Mouse (Mus musculus): ENCODE measurements around the gene Immt. TPM values are rescaled to one million over a fixed set of nuclear protein-coding genes. Genes with fewer than 3 reads are reported as not detected.

Immt gene
- 54.7 and 81.2 TPM in 2 replicates for polyA plus RNA-seq (2012; rRNA removed)

- DNase-seq (ENCODE audit: low read depth) = peak; percentile 99
- no peak for TF ChIP-seq CTCF (IDR thresholded peaks at IDR 0.05; ENCODE audit: borderline replicate concordance, extremely low read depth, insufficient read depth, insufficient read length)
- TF ChIP-seq POLR2A (IDR thresholded peaks at IDR 0.05; ENCODE audit: borderline replicate concordance, extremely low read depth, insufficient read depth, insufficient read length, poor library complexity, severe bottlenecking) = peak; percentile 94
These were observed at the start of gene Immt for GRCm38 (mm10) chr6:71830690-71831580. Gene Immt, plus strand, starts transcription at chr6:71831331.

DNA sequence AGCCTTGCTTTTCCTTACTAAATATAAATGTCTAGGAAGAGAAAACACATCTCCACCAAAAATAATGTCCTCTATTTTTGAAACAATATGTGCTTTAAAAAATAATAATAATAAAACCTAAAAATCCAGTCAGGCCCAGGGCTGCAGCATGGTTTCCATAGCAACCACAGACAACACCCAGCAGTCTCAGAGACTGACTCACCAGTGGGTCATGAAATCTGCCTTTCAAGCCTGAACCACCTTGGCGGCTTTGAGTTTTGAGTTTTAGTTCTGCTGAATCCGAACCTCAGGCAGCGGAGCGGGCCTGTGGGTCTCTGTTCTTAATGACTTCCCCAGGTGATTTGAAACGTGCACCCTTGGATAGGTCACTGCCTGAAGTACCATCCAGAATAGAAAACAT is 48.0 kb upstream of the Immt start:
- no peak for TF ChIP-seq POLR2A (IDR thresholded peaks at IDR 0.05; ENCODE audit: borderline replicate concordance, extremely low read depth, insufficient read depth, insufficient read length, poor library complexity, severe bottlenecking)
- no peak for TF ChIP-seq CTCF (IDR thresholded peaks at IDR 0.05; ENCODE audit: borderline replicate concordance, extremely low read depth, insufficient read depth, insufficient read length)
- DNase-seq (ENCODE audit: low read depth) = no peak

GRCm38 (mm10) chr6:71788348-71788747 is 42.8 kb upstream of the Immt start:
- DNase-seq (ENCODE audit: low read depth) = no peak
- TF ChIP-seq CTCF (IDR thresholded peaks at IDR 0.05; ENCODE audit: borderline replicate concordance, extremely low read depth, insufficient read depth, insufficient read length) (no peak), POLR2A (IDR thresholded peaks at IDR 0.05; ENCODE audit: borderline replicate concordance, extremely low read depth, insufficient read depth, insufficient read length, poor library complexity, severe bottlenecking) (no peak)

DNA sequence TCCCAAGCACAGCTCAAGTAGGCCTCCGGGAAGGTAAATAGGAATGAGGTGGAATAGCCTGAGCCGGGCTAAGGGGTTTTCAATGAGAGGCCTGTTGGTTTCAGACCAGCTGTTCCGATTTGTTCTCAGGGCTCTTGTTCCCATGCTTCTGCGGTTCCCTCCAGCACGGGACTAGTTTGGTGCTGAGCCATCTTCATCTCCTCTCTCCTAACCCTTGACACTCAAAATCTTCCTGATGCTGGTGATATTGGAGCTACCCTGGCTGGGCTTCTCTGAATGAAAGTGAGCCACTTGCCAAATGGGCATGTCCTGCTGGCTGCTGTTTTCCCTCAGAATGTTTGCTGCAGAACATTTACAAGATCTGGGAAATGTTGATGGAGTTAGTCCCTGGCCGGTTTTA is 39.4 kb upstream of the Immt start:
- DNase-seq (ENCODE audit: low read depth) = no peak
- TF ChIP-seq CTCF (IDR thresholded peaks at IDR 0.05; ENCODE audit: borderline replicate concordance, extremely low read depth, insufficient read depth, insufficient read length) = no peak
- no peak for TF ChIP-seq POLR2A (IDR thresholded peaks at IDR 0.05; ENCODE audit: borderline replicate concordance, extremely low read depth, insufficient read depth, insufficient read length, poor library complexity, severe bottlenecking)

DNA sequence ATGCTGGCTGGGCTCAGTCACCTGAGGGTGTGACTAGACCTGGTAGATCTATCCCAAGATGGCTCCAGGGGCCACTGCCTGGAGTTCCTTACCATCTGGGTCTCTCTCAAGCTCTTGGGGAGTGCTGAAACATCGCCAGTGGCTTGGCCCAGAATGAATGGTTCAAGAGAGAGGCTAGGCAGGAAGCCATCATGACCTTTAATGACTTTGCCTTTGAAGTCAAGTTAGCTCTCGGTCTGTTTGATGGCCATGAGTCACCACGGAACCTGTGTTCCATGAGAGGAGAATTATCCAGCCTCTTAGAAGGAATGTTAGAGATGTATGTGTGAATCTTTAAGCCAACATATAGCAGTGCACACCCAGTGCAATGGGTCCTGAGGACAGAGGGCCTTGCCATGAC is 31.7 kb upstream of the Immt start:
- TF ChIP-seq POLR2A (IDR thresholded peaks at IDR 0.05; ENCODE audit: borderline replicate concordance, extremely low read depth, insufficient read depth, insufficient read length, poor library complexity, severe bottlenecking) = no peak
- TF ChIP-seq CTCF (IDR thresholded peaks at IDR 0.05; ENCODE audit: borderline replicate concordance, extremely low read depth, insufficient read depth, insufficient read length) = no peak
- no peak for DNase-seq (ENCODE audit: low read depth)

GRCm38 (mm10) chr6:71801011-71801713 is 30.0 kb upstream of the Immt start:
- no peak for TF ChIP-seq POLR2A (IDR thresholded peaks at IDR 0.05; ENCODE audit: borderline replicate concordance, extremely low read depth, insufficient read depth, insufficient read length, poor library complexity, severe bottlenecking)
- no peak for TF ChIP-seq CTCF (IDR thresholded peaks at IDR 0.05; ENCODE audit: borderline replicate concordance, extremely low read depth, insufficient read depth, insufficient read length)
- no peak for DNase-seq (ENCODE audit: low read depth)

- TF ChIP-seq POLR2A (IDR thresholded peaks at IDR 0.05; ENCODE audit: borderline replicate concordance, extremely low read depth, insufficient read depth, insufficient read length, poor library complexity, severe bottlenecking) (no peak), CTCF (IDR thresholded peaks at IDR 0.05; ENCODE audit: borderline replicate concordance, extremely low read depth, insufficient read depth, insufficient read length) (no peak)
- peak; percentile 4 for DNase-seq (ENCODE audit: low read depth)
These were observed 29.4 kb upstream of the Immt start for GRCm38 (mm10) chr6:71801714-71802094.

- DNase-seq (ENCODE audit: low read depth) = no peak
- TF ChIP-seq POLR2A (IDR thresholded peaks at IDR 0.05; ENCODE audit: borderline replicate concordance, extremely low read depth, insufficient read depth, insufficient read length, poor library complexity, severe bottlenecking) = no peak
- TF ChIP-seq CTCF (IDR thresholded peaks at IDR 0.05; ENCODE audit: borderline replicate concordance, extremely low read depth, insufficient read depth, insufficient read length) = no peak
These were observed 27.5 kb upstream of the Immt start for GRCm38 (mm10) chr6:71803609-71804008.

- peak; percentile 93 for DNase-seq (ENCODE audit: low read depth)
- TF ChIP-seq POLR2A (IDR thresholded peaks at IDR 0.05; ENCODE audit: borderline replicate concordance, extremely low read depth, insufficient read depth, insufficient read length, poor library complexity, severe bottlenecking) = no peak
- TF ChIP-seq CTCF (IDR thresholded peaks at IDR 0.05; ENCODE audit: borderline replicate concordance, extremely low read depth, insufficient read depth, insufficient read length) = peak; percentile 95
These were observed 26.9 kb upstream of the Immt start for GRCm38 (mm10) chr6:71804061-71804829.

DNA sequence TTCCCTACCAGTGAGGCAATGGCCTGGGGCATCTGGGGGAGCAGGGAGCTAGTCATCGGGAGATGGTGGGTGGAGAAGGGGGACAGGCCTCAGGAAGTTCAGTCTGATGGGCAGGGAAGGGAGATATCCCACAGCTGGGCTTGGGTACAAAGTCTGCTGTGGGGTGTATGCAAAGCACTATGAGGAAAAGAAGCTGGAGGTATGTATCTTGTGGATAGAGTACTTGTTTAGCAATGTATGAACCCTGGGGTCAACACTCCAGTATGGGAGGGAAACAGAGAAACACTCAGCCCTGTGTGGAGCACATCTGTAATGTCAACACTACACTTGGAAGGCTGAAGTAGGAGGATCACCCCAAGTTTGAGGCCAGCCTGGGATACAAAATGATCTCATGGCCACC is 24.4 kb upstream of the Immt start:
- TF ChIP-seq CTCF (IDR thresholded peaks at IDR 0.05; ENCODE audit: borderline replicate concordance, extremely low read depth, insufficient read depth, insufficient read length) = no peak
- TF ChIP-seq POLR2A (IDR thresholded peaks at IDR 0.05; ENCODE audit: borderline replicate concordance, extremely low read depth, insufficient read depth, insufficient read length, poor library complexity, severe bottlenecking) = no peak
- DNase-seq (ENCODE audit: low read depth) = no peak

- TF ChIP-seq POLR2A (IDR thresholded peaks at IDR 0.05; ENCODE audit: borderline replicate concordance, extremely low read depth, insufficient read depth, insufficient read length, poor library complexity, severe bottlenecking) (no peak), CTCF (IDR thresholded peaks at IDR 0.05; ENCODE audit: borderline replicate concordance, extremely low read depth, insufficient read depth, insufficient read length) (no peak)
- no peak for DNase-seq (ENCODE audit: low read depth)
These were observed 21.2 kb upstream of the Immt start for GRCm38 (mm10) chr6:71809890-71810289.

Measured in brain, embryonic 14.5 days (tissue).